Mouse (Mus musculus): ENCODE results near the gene Wfdc15b.

Wfdc15b gene

DNA sequence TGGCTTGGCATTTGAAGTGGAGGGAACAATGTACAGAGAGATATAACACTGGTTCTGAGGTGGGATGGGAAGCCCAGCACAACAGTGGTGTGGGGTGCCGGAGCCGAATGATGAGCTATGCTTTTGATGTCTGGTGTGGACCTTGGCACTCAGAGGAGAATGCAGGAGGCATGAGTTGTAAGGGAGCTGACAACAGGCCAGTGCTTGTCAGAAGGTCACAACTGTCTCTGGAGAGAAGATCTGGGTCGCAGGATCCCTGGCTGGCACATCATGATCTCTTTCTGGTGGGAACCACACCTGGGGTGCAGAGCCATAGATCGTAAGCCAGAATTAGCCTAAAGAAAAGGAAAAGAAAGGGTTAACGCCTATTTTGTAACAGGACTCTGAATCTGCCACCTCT is 43.6 kb downstream of the Wfdc15b start:
- no peak for DNase-seq

DNA sequence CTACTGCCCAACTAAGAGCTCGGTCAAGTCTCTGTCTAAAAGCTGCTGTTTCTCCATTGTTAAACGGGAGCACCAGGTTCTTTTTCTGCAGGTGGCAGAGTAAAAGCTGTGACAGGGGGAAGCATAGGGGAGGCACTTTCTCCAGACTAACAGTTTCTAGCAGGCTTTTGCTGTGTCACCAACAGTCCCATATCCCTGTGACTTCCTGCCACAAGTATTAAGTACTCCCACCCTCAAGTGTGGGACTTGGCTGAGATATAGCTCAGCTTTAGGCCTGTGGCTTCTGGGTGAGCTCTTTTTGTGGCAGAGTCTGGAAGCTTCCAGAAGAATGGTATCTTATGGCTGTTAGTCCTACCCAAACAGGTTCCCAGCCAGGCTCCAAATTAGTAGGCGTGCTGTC is 45.6 kb downstream of the Wfdc15b start:
- no peak for DNase-seq

- DNase-seq, result peak; percentile 47
These were observed 46.6 kb downstream of the Wfdc15b start for GRCm38 (mm10) chr2:164174649-164175395.

GRCm38 (mm10) chr2:164173394-164173793 is 48.1 kb downstream of the Wfdc15b start:
- no peak for DNase-seq

DNA sequence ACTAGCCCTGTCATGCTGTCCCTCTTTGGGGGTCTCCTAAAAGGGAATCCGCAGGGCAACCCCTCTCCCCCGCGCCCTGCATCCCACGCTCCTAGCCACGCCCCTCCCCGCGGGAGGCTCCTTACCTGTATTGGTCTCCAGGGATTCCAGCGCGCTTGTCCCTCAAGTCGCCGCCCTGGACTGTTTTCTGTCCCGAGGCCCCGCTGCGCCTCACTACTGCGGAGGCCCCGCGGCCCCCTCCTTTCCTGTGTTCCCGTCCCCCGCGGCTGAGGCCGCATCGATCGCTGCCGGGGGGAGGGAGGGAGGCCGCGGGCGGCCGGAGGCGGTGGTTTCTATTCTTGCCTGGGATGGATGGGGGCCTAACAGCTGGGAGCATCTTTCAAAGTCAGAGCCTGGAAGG is 50.6 kb downstream of the Wfdc15b start, which contains the start of gene Kcns1:
Gene Kcns1 (minus strand): TSS at position 212 of the 400 bp plus-strand sequence.
- DNase-seq, result no peak

- no peak for DNase-seq
These were observed 51.1 kb downstream of the Wfdc15b start for GRCm38 (mm10) chr2:164170326-164170725.

DNA sequence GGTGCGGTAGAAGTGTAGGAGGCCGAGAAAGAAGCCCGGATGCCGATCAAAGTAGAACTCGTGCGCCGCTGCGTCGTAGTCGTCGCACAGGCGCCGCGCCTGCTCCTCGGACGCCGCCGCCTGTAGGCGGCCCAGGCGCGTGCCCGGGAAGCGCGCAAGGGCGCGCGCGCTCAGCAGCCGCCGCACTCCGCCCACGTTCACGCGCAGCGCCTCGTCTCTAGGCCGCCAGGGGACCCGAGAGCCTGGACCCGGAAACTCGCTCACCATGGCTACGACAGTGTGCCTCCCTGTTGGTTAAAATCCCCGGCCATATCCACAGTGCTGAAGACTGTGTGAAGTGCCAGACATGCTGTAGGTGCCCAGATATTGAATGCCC is 52.9 kb downstream of the Wfdc15b start:
- no peak for DNase-seq

- DNase-seq, result no peak
These were observed 53.5 kb downstream of the Wfdc15b start for GRCm38 (mm10) chr2:164167752-164168570.

DNA sequence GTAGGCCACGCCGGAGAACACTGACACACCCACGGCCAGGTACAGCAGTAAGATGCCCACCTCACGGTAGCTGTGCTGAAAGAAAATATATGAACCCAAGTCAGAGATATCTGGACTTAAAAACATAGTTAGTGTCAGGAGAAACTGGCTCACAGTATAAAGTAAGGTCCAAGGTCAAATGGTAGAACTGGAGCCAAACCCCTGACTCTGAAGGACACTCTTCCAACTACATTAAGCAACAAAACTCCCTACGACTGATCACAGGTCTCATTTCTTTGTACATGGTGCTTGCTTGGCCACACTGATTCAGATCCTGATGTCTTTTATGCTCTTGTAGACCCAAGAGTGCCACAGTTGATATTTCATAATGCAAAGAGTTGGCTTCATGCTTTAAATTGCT is 56.5 kb downstream of the Wfdc15b start:
- no peak for DNase-seq

All from cerebellum, adult 9-11 months (tissue).